Mouse (Mus musculus) ZHBTc4 (cell line): Measurements from ENCODE around the gene Selenow.

Source experiments
- DNase-seq: peaks from one replicate; pipeline ENCODE4 v3.0.0-alpha.2; 2011; ENCODE audit warnings: low read depth, low spot score

Selenow gene

GRCm38 (mm10) chr7:15922220-15922773 is at the start of gene Selenow:
TSS of gene Selenow (minus strand) at chr7:15922402.
- peak; percentile 97 for DNase-seq

GRCm38 (mm10) chr7:15969674-15970073 is 47.5 kb upstream of the Selenow start:
- DNase-seq = peak; percentile 62

DNA sequence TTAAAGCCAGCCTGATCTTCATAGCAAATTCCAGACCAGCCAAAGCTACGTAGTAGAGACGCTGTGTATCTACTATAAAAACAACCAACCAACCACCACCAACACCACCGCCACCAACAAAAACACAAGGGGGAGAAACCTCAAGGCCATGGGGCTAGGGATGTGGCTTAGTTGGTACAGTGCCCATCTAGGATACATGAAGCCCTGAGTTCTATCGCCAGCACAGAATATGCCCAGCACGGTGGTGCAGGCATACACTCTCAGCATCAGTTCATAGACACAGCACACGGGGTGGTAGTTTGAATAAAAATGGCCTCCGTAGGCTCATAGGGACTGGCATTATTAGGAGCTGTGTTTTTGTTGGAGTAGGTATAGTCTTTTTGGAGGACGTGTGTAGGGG is 46.1 kb upstream of the Selenow start:
- no peak for DNase-seq

DNA sequence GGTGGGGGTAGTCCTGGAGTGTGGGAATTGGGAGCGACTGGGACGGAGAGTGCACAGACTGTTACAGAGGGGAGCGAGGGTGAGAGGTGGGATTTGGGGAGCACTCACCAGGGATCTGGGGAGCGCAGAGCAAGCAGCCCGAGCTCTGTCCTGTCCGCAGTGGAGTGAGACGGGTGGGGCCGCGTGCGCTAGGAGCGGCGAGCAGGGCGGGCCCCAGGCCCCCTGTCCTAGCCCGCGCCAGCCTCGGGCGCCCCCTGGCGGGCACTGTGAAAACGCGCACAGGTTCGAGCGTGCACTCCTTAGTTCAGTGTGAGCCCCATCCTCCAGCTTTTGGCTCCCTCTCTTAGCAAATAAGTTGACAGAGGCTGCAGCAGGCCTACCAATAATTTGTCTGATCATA is 45.1 kb upstream of the Selenow start, which contains the start of gene Ehd2:
TSS of gene Ehd2 (minus strand) at position 256 of the 400 bp plus-strand sequence.
- DNase-seq = peak; percentile 87

DNA sequence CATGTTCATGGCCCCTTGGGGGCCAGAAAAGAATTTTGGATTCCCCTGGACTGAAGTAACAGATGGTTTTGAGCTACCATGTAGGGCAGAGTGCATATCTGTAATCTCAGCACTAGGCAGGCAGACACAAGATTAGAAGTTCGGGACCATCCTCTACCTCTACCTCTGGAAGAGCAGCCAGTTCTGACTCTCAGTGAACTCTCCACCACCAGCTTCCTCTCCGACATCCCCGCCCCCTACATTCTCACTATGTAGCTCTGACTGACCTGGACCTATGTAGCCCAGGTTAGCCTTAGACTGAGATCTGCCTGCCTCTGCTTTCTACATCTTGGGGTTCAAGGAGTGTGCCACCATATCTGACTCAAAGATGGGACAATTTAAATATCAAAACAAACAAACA is 44.3 kb upstream of the Selenow start:
- DNase-seq = no peak

- DNase-seq = no peak
Observed at GRCm38 (mm10) chr7:15963798-15964652, 41.8 kb upstream of the Selenow start.

DNA sequence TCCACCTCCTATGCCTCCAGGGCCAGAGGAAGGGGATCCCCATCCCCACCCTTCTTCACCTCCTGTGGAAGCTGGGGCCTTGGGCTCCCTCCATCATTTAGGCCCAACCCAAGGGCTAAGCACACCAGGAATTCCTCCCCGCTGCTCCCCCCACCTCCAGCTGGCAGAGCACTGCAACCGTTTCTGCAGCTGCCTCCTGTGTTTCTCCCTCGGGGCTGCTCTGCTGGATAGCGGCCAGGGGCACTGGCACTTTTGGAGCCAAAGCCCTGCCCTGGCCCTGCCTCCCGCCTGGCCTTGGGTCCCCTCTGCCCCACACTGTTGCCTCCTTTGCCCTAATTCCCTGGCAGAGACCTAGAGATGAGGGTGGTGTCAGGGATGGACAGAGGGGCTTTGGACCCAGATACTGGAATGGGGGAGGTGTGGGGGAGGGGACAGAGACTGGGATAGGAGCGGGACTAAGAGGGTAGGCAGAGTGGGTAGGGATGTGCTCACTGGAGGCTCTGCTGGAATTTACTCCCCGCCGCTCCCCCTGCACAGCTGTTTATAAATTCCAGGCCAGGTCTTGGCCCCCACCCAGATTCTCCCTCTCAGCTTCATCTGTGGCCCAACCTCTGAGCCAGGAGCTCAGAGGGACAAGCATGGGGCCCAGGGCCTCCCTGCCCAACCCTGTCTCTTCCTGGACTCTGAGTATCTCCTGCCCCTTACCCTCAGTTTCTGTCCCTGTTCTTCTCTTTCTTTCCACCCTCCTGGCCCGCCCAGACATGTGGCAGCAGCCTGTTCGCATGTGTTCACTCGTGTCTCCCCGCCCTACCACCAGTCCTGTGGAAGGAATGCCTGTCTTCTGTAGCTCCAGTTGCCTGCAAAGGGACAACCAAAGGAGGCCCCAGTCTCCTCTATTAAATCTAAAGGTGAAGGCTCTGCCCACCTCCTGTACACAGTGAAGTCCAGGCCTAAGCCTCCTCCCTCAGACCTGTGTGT is 40.4 kb upstream of the Selenow start:
- DNase-seq = peak; percentile 63

DNA sequence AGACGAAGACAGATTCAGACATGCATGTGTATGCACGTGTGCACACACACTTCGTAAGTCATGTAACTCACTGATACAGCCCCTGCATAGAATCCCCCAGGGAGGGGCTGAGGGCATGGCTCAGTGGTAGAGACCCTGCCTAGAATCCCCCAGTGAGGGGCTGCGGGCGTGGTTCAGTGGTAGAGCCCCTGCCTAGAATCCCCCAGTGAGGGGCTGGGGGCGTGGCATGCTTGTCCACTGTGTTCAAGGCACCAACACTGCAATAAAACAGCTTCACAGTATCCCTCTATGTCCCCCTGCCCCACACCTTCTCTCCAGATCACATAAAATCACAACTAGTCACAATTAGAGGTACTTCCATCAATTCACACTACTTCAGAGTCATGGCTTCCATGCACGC is 39.6 kb upstream of the Selenow start:
- no peak for DNase-seq

GRCm38 (mm10) chr7:15961239-15961638 is 39.0 kb upstream of the Selenow start:
- DNase-seq = no peak

DNA sequence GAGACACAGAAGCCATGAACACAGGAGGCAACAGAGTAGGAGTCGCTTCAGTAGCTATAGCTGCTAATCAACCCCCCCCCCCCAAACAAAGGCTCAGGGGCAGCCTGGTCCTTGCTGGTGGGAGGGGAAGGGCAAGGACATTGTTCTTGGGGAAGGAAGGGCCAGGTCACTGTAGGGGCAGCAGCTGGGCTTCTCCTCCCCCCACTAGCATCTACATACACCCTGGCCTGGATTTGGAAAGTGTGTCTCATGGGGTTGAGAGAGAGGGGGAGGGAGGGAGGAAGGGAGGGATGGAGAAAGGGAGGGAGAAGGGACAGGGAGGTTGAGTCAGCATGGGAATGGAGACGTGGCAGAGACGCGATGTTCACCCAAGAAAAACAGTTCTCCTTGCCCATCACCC is 38.5 kb upstream of the Selenow start:
- no peak for DNase-seq

GRCm38 (mm10) chr7:15956143-15956542 is 33.9 kb upstream of the Selenow start:
- DNase-seq = peak; percentile 48

GRCm38 (mm10) chr7:15955509-15955908 is 33.3 kb upstream of the Selenow start:
- DNase-seq = no peak

GRCm38 (mm10) chr7:15954978-15955443 is 32.8 kb upstream of the Selenow start:
- peak; percentile 81 for DNase-seq

DNA sequence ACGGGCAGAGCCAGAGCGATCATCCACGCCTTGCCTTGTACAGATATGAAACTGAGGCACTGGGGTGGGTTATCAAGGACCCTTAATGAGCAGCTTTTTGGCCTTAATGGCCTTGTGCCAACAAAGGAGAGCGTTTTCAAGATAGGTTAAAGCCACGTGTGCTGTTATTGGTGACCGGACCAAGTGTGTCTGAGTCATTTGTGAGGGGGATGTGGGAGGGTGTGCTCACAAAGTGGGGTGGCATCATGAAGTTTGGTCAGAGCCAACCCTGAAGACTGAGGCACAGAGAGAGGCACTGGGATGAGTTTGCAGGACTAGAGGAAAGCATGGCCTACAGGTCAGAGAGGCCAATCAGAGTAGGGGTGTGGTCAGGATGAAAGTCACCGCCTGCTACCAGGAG is 32.2 kb upstream of the Selenow start:
- no peak for DNase-seq

- DNase-seq = peak; percentile 85
Observed at GRCm38 (mm10) chr7:15953307-15954074, 31.3 kb upstream of the Selenow start.

DNA sequence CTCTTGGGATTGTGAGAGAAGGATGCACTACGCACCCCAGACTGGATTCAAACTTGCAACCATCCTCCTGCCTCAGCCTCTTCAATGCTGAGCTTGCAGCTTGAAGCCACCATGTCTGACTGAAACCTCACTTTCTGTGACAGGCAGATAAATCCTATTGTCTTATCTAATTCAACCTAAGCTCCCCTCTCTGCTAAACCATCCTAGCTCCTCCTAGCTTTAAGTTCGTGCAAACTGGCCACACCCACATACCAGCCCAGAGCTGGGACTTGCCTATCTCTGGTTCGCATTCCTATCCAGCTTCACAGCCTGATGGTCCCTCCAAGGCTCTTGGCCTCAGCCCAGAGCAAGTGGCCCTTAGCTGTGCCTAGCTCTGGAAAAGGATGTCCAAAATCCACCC is 30.2 kb upstream of the Selenow start:
- peak; percentile 58 for DNase-seq

DNA sequence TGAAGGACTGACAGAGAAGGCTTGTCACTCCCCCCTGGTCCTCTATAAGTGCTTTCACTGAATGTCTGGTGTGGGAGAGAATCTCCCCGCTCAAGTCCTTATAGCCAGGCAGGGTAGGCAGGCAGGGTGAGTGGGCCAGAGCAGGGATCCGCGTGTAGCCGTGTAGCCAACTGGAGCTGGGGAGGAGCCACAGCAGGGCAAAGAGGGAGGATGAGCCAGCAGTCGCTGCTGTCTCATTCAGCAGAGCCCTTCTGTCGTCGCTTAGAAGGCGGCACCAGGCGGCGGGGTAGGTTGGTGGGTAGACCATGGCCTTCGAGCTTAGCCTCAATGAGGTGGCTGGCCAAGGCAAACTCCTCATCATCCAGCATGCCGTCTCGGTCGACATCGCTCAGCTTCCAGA is 27.8 kb upstream of the Selenow start:
- no peak for DNase-seq

DNA sequence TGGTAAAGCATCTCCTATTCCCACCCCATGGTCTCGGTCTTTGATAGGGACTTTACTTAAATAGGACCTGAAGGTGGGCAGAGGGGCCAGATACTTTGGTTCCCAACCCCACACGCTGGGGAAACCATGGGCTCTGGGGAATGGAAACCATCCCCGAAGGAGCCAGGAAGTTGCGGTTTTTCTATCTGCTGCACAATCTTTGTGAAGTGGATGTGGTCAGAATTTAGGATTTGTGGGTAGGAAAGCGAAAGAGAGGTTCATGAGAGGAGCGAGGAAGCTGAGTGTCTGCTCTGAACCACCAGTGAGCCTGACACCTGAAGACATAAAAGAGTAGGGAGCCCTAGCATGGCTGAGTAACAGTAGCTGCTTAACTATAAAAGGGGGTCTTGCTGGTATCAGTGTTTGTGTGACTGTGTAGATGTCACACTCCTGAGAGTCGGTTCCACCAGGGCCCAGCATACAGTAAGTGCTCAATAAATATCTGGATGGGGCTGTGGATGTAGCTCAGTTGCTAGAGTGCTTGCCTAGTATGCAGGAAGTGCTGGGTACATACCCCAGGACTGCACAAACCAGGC is 27.1 kb upstream of the Selenow start:
- DNase-seq = no peak

GRCm38 (mm10) chr7:15948381-15948941 is 26.3 kb upstream of the Selenow start:
- peak; percentile 96 for DNase-seq

DNA sequence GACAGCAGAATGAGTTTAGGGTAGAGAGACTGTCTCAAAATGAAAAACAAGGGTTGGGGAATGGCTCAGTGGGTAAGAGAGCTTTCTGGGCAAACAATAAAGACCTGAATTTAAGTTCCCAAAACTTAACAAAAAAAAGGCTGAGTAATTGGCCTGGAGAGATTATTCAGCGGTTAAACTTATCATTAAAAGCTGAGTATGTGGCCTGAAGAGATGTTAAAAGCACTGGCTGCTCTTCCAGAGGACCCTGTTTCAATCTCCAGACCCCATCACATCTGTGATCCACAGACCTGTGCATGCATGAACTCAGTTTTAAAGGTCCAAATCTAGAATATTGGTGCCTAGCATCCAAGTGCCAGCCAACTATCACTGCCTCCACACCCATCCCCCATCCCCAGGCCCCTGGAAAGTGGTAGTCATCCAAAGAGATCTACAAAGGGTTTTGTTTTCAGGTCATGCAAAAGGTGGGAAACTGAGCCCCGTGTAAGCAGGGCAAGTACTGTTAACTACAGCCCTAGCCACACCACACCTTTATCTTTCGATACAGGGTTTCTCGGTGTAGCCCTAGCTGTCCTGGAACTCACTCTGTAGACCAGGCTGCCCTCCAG is 25.6 kb upstream of the Selenow start:
- no peak for DNase-seq
